Mouse (Mus musculus) urinary bladder, postnatal 36 days (tissue): ENCODE data around the gene Tex14.
A peak's percentile ranks its signal among the peaks of the same experiment; 100 is the strongest.

Source experiments
- DNase-seq, 2 experiments: peaks; one replicate each; pipeline ENCODE4 v3.0.0; 2022; ENCODE audit warnings: low spot score in 2 of 2, mixed read lengths in 1 of 2

Gene Tex14

GRCm38 (mm10) chr11:87570743-87571142 lies 165.9 kb downstream of the Tex14 start:
- no peak for DNase-seq

- no peak for DNase-seq
These were observed 166.6 kb downstream of the Tex14 start for GRCm38 (mm10) chr11:87571361-87571950.

DNA sequence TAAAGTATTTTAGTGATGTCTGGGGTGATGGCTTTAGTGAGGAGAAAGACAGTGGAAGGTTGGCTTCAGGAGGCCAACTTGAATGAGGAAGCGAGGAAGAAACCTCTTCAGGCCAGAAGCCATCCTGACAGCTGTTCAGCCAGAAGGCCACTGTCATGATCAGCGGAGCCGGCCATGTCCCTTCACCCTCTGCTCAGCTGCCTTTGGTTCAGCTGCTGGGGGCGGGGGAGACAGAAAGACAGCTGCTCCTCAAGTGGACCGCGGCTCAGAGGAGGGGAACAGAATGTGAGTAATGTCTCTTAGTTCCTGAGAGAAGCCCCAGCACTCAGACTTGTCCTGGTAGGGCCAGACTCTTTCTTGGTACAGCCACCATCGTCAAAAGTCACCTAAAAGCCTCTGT lies 168.9 kb downstream of the Tex14 start:
- DNase-seq, result no peak

DNA sequence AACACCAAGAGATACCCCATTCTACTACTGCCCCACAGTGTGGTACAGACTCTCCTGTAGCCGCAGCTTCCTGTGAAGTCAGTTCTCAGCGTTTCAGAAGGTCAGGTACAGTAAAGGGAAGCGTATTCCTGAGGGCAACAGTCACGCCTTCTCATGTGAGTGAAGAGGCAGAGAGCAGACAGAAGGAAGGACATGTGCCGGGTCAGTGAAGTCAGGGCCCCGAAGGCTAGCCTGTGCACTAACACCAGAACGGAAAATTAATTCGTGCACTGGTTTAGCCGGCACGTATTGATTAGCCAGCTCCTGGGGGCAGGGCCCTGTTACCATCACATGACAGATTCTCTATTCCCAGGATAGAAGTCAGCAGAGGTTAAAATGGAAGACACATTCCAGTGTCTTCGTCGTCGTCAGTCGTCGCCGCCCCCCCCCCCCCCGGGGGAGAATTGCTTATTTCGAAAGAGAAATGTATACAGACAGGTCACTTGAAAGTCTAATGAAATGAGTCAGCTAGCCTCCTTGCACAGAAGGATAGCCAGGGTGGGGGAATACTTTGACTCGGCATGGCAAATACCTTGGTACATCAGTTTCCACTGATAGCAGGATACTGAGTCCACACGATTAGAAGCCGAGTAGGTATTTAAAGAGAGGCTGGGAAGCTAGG lies 169.8 kb downstream of the Tex14 start:
- DNase-seq, result no peak

GRCm38 (mm10) chr11:87577601-87578248 lies 172.9 kb downstream of the Tex14 start:
- no peak for DNase-seq

DNA sequence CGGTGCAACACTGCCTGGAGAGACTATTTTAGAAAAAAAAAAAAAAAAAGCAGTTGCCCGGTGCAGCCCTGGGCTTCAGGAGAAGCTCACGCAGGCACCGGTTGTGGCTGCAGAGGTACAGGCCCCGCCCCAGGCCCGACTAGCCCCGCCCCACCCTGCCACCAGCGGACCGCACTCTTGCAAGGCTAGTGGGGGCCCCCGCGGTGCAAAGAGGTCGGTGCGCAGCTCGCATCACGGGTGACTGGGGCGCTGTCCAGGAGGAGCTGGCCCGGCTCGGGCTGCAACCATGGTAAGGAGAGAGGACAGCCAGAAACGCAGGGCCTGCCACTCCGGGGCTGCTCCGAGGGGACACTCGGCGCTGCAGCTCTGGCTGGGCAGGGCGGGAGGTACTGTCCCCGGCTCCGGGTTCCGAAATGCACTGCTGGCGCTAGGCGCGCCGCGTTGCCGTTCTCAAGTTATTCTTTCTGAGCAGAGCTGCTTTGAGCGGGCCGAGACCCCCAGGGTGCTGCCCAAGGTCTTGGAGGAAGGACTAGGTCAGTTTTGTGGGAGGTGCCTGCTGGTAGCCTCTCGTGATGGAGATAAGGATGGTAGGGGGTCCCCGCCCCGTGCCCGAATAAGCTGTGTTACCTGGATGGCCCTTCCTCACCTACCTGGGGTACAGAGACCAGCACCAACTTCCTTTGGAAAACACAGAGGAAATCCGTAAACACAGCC lies 173.5 kb downstream of the Tex14 start:
- peak in 1 of 2 experiments; percentile 54 for DNase-seq

GRCm38 (mm10) chr11:87578963-87579601 lies 174.2 kb downstream of the Tex14 start:
- no peak for DNase-seq

DNA sequence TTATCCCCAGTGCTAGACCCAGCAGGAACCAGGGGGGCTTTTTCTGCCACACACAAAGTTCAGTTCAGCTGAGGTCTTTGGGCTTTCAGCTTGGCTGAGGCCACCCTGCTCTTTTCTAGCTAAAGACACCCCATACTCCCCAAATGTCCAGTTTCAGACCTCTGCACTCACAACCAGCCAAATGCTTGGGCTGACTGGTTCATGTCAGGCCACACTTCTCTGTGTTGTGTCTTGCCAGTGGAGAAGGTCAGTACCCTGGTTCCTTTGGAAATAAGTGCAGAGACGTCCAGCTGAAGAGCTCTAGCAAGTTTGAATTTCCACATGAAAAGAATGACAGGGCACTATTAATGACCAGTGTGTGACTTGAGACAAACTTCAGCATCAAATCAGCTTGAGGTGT lies 174.8 kb downstream of the Tex14 start:
- no peak for DNase-seq

DNA sequence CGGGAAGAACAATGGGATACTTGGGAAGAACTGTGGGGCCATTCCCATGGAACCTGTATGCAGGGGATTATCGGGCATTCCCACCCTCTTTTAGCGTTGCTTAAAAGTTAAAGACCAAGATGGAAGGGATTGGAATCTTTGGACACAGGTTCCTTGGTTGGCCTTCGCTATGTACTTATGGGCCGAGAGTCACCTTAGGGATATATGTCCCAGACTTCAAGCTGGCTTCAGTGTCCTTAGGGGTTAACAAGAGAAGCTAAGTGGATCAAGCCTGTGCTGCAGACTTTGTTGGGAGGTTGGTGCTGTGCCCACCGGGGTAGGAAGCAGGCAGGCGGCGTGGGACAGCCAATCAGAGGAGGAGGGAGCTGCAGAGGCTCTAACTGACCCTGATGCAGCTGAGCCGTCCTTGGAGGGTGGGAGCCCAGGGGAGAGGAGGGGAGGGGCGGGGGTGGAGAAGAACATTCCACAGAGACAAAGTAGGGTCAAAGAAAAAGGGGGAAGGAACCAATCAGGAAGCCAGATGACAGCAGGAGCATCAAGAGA lies 175.7 kb downstream of the Tex14 start:
- no peak for DNase-seq

- DNase-seq, result no peak
These were observed 176.4 kb downstream of the Tex14 start for GRCm38 (mm10) chr11:87581161-87581865.

DNA sequence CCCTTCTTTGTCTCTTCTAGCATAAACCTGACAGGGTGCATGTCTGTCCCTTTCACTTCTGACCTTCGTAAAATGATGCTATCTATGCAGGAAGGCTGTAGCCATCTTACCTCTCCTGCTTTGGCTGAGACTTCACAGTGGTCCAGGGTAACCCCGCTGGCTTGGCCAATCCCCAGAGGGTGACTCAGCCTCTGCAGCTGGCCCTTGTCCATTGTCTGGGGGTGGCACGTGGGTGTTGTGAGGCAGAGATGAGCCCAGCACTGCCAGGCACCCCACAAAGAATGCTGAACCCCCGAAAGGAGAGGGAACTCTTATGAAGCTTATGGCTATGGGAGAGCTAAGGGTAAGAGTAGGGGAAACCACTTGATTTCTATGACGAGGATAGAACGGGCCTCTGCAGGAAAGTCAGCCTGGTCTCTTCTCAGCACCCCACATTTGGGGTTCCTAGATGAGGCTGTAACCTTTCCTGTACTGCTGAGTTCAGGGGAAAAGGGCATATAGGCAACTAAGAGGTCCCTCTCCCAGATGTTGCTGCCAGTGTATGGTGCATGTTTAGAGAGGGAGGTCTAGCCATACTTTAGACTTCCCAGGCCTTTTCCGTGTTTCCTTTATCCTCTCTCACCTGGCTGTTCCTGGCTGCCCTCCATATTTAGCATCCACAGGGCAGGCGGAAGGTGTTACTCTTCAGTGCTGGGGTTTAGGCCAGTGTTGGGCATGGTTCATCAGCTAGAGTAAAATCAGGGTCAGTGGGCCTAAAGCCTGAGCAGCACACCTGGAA lies 177.3 kb downstream of the Tex14 start:
- no peak for DNase-seq

GRCm38 (mm10) chr11:87583291-87584034 lies 178.6 kb downstream of the Tex14 start:
- DNase-seq, result no peak

DNA sequence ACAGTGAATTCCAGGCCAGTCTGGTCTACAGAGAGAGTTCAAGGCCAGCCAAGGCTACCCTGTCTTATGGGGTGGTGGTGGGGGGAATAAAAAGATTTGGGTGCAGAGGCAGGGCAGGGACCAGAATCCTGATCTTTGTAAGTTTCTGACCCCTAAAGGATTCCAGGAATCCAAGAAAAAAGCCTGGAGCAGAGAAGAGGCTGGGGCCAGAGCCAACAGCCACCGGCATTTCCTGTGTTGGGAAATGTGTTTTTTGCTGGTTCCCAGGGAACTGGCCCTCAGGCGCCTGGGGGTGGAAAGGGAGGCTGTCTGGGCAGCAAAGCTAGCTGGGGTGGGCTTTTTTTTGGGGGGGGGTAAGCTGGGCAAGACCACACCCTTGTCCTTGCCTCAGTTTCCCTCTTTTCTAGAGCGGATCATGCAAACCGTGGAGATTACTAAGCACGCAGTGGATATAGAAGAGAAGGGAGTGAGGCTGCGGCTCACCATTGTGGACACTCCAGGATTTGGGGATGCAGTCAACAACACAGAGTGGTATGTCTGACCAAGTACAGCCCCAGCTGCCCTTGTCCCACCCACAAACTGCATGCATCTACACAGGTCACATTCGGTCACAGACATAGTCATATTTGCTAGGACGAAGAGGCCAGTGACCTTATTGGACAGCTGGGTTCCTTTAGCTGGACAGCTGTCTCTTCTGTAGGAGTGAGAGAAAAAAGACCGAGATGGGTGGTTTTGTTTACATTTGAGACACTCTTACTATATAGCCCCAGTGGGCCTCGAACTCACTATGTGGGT lies 180.0 kb downstream of the Tex14 start:
- peak in 1 of 2 experiments; percentile 41 for DNase-seq

DNA sequence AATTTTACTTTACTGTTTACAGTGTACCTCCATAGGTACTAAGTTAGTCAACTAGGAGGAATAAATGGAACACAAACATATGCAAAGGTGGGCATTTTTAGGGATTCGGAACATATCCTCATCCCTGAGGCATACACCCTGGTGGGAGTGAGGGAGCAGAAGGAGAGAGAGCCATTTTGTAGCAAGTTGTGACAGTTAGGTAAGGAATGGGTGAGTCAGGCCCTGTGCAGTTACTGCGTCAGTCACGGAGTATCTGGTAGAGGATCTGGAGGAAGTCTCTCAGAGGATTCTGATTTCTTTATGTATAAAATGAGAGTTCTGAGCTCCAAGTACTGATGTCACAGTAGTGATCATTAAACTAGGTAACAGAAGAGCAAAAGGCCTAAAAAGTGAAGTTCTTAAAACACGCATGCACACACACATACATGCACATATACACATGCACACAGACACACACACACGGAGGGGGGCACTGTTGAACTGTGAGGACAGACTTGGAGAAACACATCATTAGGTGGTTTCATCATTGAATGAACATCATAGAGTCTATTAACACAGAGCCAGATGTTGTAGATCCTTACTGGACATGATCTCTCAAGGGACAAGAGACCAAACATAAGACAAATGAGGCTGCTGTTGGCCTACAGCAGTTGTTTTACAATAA lies 182.5 kb downstream of the Tex14 start:
- DNase-seq, result no peak

- no peak for DNase-seq
These were observed 184.7 kb downstream of the Tex14 start for GRCm38 (mm10) chr11:87589605-87590004.

DNA sequence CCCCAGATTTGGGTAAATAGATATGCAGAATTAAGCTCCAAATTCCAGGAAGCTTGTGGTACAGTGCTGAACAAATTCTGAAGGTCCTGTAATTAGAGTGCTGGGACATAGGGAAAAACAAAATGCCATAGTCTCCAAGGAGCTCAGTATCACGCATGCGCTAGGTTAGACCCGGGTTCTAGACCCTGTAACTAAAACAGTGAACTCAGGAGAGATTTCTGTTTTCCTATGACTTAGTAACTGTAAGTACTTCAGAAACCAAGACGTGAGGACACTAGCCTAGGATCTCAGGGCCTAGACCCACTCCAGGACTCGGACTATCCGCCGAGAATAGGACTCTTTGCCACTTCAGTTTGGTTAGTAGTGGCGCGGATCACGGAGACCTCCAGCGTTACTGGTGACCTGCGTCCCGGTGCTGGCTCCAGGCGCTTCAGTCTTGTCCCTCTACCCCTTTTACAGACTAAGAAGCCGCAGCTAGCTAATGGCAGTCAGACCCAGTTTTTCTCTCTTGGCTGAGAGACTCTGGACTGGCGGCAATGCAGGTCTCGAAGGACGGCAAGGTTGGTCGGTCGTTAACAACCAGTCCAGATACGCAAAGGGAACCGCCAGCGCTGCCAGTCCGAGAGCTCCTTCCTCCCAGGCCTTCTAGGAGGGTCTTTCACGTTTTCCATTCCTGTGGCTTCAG lies 186.1 kb downstream of the Tex14 start:
- no peak for DNase-seq

DNA sequence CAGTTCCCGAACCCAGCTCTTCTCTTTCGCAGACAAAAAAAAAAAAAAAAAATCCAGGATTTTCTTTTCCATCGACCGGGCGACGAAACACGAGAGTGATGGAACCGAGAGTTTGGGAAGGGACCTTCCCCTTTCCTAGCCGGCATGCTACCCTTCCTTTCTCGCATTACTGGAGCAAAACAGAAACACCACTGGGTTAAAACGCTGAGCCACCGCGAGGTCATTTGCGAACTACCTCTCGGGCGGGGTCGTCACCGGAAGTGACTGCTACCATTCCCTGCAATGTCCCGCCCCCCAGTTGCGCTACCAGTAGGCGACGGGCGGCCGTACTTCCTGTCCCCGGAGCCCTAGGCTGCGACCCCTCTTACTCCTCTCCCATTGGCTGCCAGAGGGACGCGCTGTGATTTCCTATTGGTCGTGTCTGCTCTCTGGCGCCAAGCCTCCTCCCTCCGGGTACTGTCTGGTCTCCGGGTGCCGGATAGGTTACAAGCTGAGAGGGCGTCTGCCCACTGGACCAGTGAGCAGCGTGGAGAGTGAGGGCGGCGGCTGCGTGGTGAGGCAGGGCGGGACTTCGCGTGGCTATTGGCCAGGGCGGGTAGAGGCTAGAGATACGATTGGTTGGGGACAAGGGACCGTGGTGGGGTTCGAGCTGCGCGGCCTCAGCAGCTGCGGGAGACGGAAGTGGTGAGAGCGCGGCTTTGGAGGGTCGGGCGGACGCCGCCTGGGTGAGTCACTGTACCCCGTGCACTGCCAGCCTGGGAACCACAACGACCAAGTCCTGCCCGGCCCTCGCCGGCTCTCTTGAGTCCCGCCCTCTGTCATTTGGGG lies 186.9 kb downstream of the Tex14 start, which contains the start of gene Mtmr4:
TSS of gene Mtmr4 (plus strand) at position 637 of the 828 bp plus-strand sequence.
- peak; percentile 96 to 100 for DNase-seq
